Mouse (Mus musculus) gastrocnemius, postnatal 25 days (tissue): Measurements from ENCODE around the gene Itpr2. TPM values are rescaled to one million over a fixed set of nuclear protein-coding genes. Genes with fewer than 3 reads are reported as not detected.

ENCODE experiments used
- DNase-seq: peaks from one replicate; pipeline ENCODE4 v3.0.0; 2022
- long read RNA-seq, 2 experiments: library from polyadenylated mRNA; stranded (forward); transcript quantifications; one replicate each; pipeline ENCODE4 v2.0.0; 2021
- total RNA-seq, 2 experiments: library from RNA; stranded (reverse); gene quantifications; 1 replicate in 1 of 2; 2 replicates in 1 of 2; pipeline ENCODE4 v1.2.3; 2021

Itpr2 gene
- 1 to 10 TPM; 8.5 to 9.4 TPM for total RNA-seq
- long read RNA-seq, experiment 1, partial matches to known transcripts, result 1 of 1 reads
- long read RNA-seq, experiment 1, other reads (novel, unspliced or antisense), result 0 of 1 reads
- long read RNA-seq, experiment 2, partial matches to known transcripts, result 0 of 2 reads
- long read RNA-seq, experiment 2, other reads (novel, unspliced or antisense), result 2 of 2 reads

GRCm38 (mm10) chr6:146501866-146502804, at the start of gene Itpr2:
Gene Itpr2, minus strand, starts transcription at chr6:146502223.
- DNase-seq, result peak; percentile 96

GRCm38 (mm10) chr6:146551326-146551725, 49.3 kb upstream of the Itpr2 start:
- no peak for DNase-seq

- no peak for DNase-seq
Observed at GRCm38 (mm10) chr6:146550421-146550820, 48.4 kb upstream of the Itpr2 start.

- no peak for DNase-seq
Observed at GRCm38 (mm10) chr6:146545289-146545865, 43.4 kb upstream of the Itpr2 start.

DNA sequence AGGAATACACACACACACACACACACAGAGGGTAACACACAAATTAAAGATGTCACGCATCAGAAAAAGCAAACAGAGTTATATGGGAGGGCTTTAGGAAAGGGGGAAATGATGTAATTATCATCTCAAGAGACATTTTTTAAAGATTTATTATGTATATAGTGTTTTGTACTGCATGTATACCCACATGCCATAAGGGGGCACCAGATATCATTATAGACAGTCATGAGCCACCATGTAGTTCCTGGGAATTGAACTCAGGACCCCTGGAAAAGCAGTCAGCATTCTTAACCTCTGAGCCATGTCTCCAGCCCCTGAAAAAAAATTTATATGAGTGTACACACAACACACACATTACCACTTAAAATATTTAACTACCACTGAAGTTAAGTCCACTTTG, 42.6 kb upstream of the Itpr2 start:
- no peak for DNase-seq

DNA sequence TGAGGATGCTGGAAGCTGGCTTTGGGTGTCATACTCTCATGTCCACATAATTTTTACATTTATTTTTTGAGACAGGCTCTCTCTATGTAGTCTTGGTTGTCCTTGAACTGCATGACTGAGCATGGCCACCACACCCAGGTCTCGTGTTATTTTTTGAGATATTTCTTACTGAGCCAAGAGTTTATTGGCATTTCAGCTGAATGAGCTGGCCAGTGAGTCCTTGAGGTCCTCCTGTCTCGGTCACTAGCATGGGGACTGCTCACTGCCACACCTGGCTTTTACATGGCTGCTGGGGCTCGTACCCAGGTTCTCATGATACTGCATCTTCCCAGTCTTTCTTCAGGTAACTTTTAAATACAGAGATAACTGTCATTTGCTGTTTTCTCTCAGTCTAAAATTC, 38.4 kb upstream of the Itpr2 start:
- no peak for DNase-seq

DNA sequence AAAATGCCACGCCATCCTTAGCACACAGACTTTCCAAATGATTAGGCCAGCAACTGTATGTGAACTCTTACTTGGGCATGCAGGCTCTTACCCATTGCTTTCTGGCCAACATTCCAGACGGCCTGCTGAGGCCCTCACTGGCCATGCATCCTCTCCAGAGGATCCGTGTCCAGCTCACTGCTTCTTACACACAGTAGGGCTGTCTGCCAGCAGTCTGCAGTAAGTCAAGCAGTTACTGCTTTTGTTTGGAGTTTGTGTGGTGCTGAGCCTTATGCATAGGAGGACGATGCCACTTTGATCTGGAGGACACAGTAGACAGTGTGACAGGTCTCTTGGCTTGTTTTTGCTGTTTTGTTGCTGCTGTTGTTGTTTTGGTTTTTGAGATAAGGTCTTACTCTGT, 36.6 kb upstream of the Itpr2 start:
- no peak for DNase-seq

- DNase-seq, result no peak
Observed at GRCm38 (mm10) chr6:146538071-146538470, 36.0 kb upstream of the Itpr2 start.

- no peak for DNase-seq
Observed at GRCm38 (mm10) chr6:146537111-146537510, 35.1 kb upstream of the Itpr2 start.

- no peak for DNase-seq
Observed at GRCm38 (mm10) chr6:146535501-146535900, 33.5 kb upstream of the Itpr2 start.

DNA sequence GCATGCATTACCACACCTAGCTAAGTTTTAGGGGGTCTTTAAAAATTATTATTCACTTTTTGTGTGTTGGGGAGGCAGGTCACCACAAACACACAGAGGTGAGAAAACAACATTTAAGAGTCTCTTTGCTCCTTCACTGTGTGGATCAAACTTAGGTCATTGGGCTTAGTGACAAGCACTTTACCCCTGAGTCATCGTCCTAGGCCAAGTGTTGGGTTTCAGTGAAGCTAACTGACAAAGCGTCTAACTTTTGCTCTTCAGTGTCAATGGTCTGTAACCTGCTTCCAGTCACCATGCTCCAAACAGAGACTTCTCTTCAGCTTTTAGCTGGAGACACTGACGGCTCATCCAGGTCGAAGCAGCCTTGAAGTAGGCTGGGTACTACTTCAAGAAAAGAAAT, 31.1 kb upstream of the Itpr2 start:
- no peak for DNase-seq

- DNase-seq, result no peak
Observed at GRCm38 (mm10) chr6:146530769-146531168, 28.7 kb upstream of the Itpr2 start.

- DNase-seq, result no peak
Observed at GRCm38 (mm10) chr6:146530363-146530762, 28.3 kb upstream of the Itpr2 start.

DNA sequence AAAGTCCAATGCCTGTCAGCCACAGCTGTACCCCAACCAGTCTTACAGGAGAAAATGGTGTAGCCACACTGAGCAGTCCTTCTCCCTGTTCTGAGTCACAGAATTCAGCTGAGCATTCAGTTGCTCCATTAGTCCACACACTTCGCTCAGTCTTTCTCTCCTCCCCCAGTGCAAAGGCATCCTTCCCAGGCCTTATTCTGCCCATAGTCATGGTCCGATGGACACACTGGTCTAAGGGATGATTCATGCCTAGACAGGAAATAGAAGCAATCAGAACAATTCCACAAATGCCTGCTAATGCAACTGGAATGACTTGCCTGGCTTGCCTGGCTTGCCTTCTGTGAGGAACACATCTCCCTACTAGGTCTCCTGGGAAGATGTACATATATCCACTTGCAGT, 25.5 kb upstream of the Itpr2 start:
- no peak for DNase-seq

DNA sequence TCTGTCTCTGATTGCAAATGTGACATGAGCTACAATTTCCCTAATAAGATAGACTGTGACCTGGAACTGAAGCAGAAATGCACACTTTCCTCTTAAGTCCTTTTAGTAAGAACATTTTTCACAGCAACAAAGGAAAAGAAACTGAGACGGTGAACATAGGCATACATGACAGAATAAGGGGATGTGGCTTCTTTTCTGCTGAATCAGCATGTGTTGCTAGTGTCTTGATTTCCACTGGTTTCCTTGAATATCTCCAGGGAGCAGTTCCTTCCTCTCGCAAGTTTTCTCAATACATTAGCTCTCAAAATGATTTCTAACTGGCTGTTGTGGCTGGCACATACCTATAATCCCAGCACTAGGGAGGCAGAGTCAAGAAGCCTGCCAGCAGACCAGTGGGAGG, 23.5 kb upstream of the Itpr2 start:
- DNase-seq, result no peak

GRCm38 (mm10) chr6:146521456-146522245, 19.6 kb upstream of the Itpr2 start:
- DNase-seq, result no peak

DNA sequence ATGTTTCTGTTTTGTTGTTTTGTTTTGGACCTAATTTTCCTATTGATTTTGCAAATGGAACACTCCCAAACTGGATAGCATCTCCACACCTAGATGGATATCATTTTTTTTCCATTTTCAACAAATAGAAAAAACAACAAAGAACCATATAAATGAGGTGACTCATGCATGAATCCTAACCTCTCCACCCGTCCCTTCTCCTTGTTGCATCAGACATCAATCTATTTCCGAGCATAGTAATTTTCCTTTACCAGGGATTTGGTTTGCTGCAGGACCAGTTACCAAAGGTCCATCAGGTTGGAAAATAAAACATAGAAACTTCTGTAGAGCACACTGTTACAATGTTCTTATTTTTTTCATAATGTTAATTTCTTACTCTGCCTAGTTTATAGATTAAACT, 17.0 kb upstream of the Itpr2 start:
- no peak for DNase-seq

- DNase-seq, result no peak
Observed at GRCm38 (mm10) chr6:146515936-146516335, 13.9 kb upstream of the Itpr2 start.

GRCm38 (mm10) chr6:146514531-146514948, 12.5 kb upstream of the Itpr2 start:
- DNase-seq, result no peak

DNA sequence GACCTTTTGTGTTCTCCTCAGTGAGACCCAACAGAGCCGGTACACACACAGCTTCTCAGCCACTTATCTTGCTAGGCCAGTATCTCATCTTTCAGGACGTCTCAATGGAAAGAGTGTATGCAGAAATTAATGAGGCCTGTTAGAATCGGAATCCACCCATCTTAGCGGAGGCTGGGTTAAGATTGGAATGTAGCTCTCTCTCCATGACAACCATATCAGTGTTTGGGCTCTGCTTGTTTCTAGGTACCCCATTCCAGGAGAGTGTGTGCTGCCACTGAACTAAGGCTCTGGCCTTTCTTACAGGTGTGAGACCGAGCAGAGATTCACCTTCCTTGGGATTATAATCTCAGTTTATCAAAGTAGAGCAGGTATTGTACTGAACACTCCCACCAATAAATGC, 11.9 kb upstream of the Itpr2 start:
- DNase-seq, result no peak

- no peak for DNase-seq
Observed at GRCm38 (mm10) chr6:146513384-146513783, 11.4 kb upstream of the Itpr2 start.

DNA sequence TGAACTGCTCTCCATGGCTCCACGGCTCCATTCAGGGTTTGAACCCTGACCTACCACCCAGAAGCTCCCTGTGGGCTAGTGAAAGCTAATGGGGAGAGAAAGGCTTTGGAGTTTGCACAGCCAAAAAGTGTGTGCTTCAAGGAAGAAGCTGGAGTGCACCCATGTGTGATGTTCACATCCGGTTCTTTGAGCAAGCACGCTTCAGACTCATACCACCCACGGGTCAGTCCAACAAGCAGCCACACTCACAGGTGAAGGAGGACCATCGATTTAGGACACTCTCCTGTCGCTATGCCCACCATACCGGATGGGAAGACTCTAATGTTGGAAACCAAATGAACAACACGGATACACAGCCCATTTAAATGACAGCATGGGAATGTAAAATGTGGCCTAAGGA, 9.5 kb upstream of the Itpr2 start:
- no peak for DNase-seq

DNA sequence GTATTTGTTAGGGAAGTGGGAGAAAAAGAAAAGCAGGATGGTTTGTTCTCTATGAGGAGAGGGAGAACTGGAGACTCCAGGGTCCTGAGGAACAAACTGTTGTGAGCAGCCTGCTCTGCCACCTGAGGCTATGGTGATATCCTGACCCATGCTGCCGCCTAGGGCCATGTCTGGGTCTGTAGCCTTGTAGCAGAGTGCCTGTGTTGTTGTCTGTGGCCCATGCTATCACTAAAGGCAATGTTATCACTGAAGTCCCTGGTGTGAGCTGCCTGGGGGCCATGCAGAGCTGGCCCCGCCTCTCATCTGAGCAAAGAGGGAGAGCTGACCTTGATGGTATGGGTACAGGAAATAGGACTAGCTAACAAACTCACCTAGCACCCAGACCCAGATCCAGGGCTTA, 7.9 kb upstream of the Itpr2 start:
- no peak for DNase-seq
